Mouse (Mus musculus) fat pad, adult 2 months (tissue): ENCODE results near the gene Smdt1.
"Not testable (repeated sequence)": the region's sequence is repeated elsewhere in the genome, so short reads cannot be mapped to it uniquely, and the experiment has no call there.

Source experiments
- DNase-seq: peaks from one replicate; pipeline ENCODE4 v3.0.0-alpha.2; 2011; ENCODE audit warnings: low read depth, low spot score; ENCODE audit errors: extremely low read depth

Smdt1 gene

GRCm38 (mm10) chr15:82368146-82368545 lies 29.4 kb downstream of the Smdt1 start:
- no peak for DNase-seq

- no peak for DNase-seq
Observed at GRCm38 (mm10) chr15:82368851-82369250, 30.1 kb downstream of the Smdt1 start.

GRCm38 (mm10) chr15:82372446-82372845 lies 33.7 kb downstream of the Smdt1 start:
- DNase-seq, result no peak

GRCm38 (mm10) chr15:82372991-82373390 lies 34.2 kb downstream of the Smdt1 start:
- no peak for DNase-seq

GRCm38 (mm10) chr15:82374437-82374836 lies 35.7 kb downstream of the Smdt1 start:
- no peak for DNase-seq

- DNase-seq, result no peak
Observed at GRCm38 (mm10) chr15:82375855-82376254, 37.1 kb downstream of the Smdt1 start.

- no peak for DNase-seq
Observed at GRCm38 (mm10) chr15:82376393-82377138, 37.8 kb downstream of the Smdt1 start.

- no peak for DNase-seq
Observed at GRCm38 (mm10) chr15:82377701-82378100, 38.9 kb downstream of the Smdt1 start.

GRCm38 (mm10) chr15:82378261-82379180 lies 39.8 kb downstream of the Smdt1 start:
- no peak for DNase-seq

GRCm38 (mm10) chr15:82379511-82379870 lies 40.7 kb downstream of the Smdt1 start:
- no peak for DNase-seq

- no peak for DNase-seq
Observed at GRCm38 (mm10) chr15:82379871-82380713, 41.3 kb downstream of the Smdt1 start, which contains the start of gene Cyp2d22. Cyp2d22 (minus strand) TSS chr15:82380260.

- DNase-seq, result no peak
Observed at GRCm38 (mm10) chr15:82380714-82381062, 41.9 kb downstream of the Smdt1 start.

- no peak for DNase-seq
Observed at GRCm38 (mm10) chr15:82382441-82382840, 43.7 kb downstream of the Smdt1 start.

- DNase-seq, result no peak
Observed at GRCm38 (mm10) chr15:82385729-82386128, 47.0 kb downstream of the Smdt1 start.

- not testable (repeated sequence) for DNase-seq
Observed at GRCm38 (mm10) chr15:82389916-82390315, 51.2 kb downstream of the Smdt1 start.

- DNase-seq, result not testable (repeated sequence)
Observed at GRCm38 (mm10) chr15:82393922-82394321, 55.2 kb downstream of the Smdt1 start, which contains the start of gene Cyp2d11. Cyp2d11 (minus strand) TSS chr15:82394022.

- DNase-seq, result not testable (repeated sequence)
Observed at GRCm38 (mm10) chr15:82395955-82396354, 57.2 kb downstream of the Smdt1 start.
